Mouse (Mus musculus) kidney, postnatal 14 days (tissue): ENCODE measurements at regions not wholly inside any gene's neighbourhood (a gene's known extent, or its start where the extent isn't known, plus 50 kb on each side); places are given as distances from the start of the nearest gene placed in this dataset.
A peak's percentile ranks its signal among the peaks of the same experiment; 100 is the strongest.

ENCODE experiments used
- DNase-seq: peaks from one replicate; pipeline ENCODE4 v3.0.0; 2022; ENCODE audit warnings: mixed read lengths

DNA sequence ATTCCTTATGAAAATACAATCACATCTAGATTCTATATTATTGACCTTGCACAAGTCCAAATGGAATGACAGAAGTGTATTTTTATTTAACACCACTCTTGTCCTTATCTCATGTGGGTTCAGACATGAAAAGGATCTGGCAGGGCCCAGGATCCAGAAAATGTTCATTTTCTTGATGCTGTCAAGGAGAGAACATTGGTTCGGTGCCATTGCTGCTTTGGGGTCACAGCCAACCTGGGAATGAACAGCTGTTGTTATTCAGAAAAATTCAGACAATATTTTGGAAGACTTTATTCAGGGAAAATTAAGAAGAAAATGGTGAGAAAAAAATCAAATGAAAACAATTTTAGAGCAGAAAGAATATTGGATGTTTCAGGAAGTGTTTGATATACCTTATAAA lies 590.0 kb downstream of the Iqcm start:
- no peak for DNase-seq

DNA sequence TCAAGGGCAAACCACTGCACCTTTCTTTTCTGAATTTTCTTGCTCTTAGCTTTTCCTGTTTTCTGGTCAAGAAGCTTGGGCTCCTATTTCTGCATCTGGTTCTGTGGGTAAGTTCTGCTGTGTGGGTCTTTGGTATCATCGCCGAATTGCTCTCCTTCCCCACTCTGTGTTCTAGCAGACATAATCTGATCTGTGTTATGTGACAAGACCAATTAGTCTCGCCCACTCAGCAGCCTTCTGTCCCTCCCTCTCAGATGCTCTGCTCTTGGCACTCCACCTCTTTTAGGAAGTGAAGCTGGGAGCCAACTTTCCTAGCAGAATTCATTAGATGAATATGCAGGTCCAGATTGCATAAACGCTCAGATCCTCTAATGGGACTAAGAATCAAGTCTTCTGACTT lies 603.5 kb downstream of the Iqcm start:
- DNase-seq: no peak

DNA sequence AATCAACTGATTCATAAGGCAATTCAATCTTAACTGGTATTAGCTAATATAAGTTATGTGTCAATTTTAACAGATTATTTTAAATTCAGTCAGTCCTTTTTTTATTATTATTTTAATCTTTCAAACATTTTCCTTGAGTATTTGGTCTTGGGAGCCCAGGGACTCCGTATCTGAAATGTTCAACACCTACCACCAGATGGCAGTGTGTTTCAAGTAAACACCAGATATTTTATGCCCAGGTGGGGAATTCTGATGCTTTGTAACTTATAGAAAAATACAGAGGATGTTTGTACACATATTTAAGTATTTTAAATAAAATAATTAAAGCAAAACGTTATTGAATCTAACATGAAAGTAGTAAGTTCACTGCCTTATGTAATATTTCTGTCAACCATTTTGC lies 619.2 kb downstream of the Iqcm start:
- DNase-seq: peak; percentile 30

DNA sequence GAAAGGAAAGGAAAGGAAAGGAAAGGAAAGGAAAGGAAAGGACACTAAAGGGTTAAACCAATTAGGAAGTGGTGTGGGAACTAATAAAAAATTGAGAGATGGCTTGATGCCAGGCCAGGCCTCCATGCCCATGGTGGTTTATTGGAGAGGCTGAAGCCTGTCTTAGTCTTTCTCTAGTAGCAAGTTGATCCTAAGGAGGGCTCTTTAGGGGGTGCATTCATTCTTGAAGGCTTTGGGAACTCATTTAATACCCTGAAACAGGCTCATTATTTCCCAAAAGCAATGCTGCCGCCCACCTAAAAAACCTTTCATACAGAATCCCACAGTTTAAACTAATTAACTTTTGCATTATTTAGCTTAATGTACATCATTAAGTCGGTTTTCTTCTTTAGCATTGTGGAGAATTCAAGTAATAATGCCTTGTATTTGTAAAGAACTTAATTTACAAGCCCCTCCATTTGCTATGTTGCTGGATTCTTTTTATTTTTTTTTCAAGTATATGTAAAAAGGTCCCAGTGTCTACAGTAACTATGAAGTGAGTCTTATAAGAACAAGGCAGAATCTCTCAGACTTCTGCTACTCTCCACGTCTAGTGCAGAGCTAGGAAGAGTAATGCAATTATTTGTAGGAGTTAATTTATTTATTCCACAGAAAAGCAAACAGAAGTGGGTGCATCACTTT lies 624.3 kb downstream of the Iqcm start:
- no peak for DNase-seq

DNA sequence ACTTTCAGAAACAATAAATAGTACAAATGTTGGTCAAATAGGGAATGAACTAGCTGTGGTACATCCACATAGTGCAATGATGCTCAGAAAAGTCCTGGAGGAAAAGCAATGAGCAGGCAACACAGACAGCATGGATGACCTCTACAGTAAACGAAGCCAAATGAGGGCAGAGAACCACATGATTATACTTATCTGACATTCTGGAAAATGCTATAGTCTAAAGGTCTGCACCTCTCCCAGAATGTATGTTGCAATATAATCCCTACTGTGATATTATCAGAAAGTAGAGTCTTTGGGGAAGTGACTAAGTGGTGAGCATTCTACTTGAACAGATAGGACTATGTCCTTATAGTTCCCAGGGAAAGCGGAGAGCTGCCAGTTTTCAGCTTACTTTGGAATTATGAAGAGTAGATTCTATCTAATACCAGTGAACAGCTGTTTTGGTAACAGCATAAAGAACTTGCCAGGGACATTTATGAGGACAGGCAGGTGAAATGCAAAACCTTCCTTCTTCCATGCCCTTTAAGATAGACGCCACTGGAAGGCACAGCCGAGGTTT lies 672.2 kb downstream of the Iqcm start:
- DNase-seq: no peak

DNA sequence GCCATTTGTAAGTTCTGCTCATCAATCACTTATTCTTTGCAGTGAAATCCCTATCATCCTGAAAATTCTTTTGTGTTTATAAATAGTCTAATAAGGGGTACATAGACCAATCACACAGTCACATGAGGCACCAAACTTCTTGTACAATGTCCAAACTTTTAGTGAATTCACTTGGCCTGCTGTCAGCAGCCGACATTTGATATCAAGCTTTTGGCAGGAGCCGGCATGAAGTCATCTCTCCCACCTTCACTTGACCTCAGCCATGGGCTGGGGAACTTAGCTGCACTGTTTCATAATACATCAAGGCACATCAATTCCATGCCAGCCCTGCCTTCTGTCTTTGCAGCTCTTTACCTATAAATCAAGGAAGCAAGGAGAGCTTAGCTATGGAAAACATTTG lies 679.0 kb downstream of the Iqcm start:
- no peak for DNase-seq

DNA sequence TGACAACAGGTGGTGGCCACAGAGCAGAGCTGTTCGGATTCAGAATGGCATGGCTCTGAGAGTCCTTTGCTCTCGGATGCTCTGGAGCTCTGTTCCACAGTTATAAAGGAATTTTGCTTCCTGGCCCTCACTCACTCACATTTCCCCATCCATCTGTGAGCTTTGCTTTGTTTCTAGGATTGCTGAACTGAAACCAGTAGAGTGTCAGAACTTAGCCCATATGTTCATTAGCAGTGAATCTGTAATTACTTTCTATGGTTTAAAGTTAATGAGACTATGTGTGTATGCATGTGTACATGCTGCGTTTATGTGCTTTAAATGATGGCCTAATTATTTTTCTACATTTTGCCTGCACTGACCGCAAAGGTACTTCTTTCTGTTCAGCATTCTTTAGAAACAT lies 688.7 kb downstream of the Iqcm start:
- DNase-seq: no peak

DNA sequence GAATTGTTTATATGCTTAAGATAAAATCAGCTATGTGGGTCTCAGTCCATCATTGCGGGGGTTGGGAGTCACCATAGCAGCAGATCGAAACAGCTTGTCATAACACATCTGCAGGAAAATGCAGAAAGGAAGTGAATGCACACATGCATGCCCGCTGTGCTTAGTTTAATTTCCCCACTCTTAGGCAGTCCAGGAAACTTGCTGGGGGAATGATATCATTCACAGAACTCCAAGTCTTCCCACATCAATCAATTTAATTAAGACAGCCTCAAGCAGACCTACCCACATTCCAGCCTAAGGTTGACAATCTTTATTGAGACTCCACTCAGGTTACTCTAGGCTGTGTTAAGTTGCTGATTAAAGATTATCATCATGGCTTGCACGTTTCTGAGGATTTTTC lies 700.2 kb downstream of the Iqcm start:
- DNase-seq: no peak

DNA sequence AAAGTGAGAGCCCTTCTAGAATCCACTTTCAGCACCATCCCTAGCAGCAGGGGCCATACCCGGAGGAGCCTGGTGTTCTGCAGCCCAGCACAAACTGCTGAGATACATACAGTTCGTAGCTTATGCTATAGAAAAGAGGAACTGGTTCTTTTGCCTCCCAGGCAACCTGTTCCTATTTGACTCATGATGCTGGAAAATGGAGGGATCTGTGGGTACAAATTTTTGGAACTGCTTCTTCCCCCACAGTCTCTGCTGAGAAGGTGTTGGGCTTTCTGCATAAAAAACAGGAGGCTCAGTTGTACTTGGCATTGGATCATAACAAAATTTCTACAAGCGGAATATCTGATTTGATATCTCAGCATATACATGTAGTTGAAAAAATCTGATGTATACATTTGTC lies 716.7 kb upstream of the Nr3c2 start:
- no peak for DNase-seq

DNA sequence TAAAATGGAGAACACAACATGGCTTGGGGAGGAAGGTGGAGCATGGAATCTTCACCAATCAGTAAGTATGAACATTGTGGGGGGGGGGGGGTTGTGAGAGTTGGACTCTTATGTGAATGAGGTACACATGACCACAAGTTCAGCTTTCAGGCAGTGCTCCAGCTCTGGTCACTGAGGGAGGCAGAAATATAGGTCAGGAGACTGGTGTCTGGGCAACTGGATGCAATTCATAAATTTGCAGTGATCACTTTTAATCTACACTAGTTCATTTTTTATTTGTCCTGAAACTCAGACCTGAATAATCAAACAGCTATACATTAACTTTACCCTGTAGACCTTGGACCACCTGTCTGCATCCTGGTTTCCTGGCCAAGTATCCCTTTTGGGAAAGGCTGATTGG lies 715.4 kb upstream of the Nr3c2 start:
- DNase-seq: no peak

DNA sequence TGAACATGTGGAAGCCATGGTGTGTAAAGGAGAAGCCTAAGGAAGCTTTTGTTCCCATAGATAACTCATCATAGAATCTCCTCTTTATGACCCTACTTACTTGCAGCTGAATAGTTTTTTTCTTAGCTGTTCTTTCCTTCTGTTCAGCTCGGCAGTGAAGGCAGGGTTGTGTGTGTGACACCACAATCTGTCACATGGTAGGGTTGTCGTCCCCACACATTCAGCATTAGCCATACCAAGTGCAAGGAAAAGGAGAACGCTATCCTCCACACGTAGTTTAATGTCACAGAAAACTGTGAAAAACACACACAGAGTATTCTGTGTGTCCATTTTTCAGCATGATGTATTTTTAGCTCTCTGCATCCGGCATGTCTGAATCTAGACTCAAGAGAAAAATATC lies 711.9 kb upstream of the Nr3c2 start:
- no peak for DNase-seq

DNA sequence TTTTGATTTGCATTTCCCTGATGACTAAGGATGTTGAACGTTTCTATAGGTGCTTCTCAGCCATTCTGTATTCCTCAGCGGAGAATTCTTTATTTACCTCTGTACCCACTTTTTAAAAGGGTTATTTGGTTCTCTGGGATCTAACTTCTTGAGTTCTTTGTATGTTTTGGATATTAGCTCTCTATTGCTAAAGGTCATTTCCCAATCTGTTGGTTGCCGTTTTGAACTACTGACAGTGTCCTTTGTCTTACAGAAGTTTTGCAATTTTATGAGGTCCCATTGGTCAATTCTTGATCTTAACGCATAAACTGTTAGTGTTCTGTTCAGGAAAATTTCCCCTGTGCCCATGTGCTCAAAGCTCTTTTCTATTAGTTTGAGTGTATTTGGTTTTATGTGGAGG lies 687.4 kb upstream of the Nr3c2 start:
- DNase-seq: no peak

DNA sequence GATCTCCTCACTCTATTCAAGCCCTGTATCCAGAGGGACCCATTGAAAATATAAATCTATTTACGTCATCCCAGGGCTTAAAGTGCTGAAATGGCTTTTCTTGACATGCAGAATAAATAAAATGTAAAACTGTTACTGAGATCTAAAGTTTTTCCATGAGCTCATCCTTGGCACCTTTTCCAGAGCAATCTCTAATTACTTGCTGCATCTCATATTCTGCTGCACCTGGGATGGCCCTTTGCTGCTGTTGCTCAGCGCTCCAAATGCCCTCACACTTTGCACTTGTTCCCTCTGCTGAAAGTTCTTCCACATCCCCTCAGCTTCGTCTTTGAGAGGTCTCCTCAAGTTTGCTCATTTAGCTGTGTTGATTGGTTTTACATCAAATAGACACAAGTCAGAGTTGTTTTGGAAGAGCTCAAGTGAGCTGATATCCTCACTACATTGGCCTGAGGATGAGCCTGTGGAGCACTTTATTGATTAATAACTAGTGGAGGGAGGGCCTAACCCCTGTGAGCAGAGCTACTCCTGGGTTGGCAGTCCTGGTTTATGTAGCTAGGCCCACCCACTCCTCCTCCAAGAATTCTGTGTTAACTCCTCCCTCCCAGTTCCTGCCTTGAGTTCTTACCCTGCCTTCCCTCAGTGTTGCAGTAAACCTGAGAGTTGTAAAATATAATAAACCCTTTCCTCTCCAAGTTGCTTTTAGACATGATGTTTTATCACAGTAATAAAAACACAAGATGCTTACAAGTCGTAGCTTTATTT lies 681.2 kb upstream of the Nr3c2 start:
- no peak for DNase-seq

DNA sequence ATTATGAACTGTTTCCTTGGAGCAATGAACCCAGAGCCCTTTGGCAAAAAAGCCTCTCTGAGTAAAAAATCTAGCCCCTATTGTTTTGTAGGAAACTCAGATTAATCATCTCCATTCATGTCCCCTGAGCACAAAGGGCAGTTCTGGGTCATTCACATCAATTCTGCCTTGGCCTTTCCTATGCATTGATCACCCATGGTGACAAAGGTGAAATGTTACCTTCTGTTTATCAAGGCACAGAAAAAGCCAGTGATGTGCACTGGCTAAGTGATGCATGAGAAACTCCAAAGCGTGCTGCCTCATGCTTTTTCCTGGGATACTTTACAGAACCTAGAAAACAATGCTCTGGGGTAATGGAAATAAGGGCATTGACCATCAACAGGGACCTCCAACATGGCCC lies 668.4 kb upstream of the Nr3c2 start:
- no peak for DNase-seq

DNA sequence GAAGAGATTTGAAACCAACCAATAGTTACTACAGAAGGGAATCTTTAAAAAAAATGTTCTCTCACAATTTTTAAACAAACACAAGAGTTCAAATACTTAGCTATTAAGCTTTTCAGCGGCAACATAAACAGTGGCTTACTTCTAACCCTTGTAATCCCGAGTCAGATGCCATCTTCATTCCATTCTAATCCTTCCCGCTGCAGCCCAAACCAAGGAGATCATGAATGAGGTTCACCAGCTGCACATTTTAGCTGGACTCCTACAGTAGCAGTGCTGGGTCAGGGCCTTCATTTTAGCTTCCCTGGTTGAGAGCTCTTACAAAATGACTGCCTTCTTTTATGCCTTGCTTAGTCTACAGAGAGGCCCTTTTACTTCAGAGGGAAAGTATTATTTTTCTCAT lies 650.0 kb upstream of the Nr3c2 start:
- DNase-seq: no peak

DNA sequence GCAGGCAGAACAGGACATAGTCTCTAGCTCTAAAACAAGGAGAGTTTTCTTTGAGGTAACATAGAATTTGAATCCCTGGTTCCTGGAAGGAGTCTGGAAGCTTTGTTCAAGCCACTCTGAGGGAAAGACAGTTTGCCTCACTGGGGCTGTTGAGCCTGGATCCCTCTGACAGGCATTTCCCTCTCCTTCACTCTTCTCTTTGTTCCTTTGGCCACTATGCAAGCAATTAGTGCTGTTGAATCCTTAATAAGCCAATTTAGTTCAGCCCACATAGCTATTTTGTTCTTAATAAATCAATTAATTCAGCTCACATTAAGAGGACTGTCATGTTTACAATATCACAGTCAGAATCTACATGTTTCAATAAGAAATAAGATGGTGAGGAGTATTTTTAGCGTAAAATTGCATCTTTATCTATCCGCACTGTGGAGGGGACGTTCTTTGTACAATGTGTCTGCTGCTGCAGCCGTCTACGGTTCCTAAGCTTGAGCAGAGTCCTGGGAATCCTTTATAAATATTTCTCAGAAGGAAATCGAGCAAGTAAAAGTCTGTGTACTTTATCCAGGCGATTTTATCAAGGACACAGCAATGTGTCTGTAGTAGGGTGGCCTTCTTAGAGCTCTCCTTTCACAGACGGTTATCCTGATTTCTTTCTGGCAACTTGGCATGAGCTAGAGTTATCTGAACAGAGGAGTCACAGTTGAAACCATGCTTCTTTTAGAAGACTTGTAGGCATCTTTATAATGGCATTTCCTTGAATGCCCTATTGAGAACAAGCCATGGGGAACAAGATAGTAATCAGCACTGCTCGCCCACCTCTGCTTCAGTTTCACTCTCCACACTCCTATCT lies 646.9 kb upstream of the Nr3c2 start:
- DNase-seq: no peak
